Mouse (Mus musculus) midbrain, embryonic 15.5 days (tissue): ENCODE results near the gene Rpl5. TPM values are rescaled to one million over a fixed set of nuclear protein-coding genes. Genes with fewer than 3 reads are reported as not detected.

Experiments used
- polyA plus RNA-seq: library from polyadenylated mRNA; unstranded; fragments of >200 nt; fragmentation: Nextera tagmentation; extraction: Ambion mirVana; gene quantifications from 2 replicates; pipeline ENCODE4 v1.2.1, GENCODE M21; 2015

The Rpl5 gene
- polyA plus RNA-seq, 1 experiment from 2014 or later = 63.8 TPM

Other genes with a start within 250 kb of the Rpl5 start
- gene Gfi1, start 174.5 kb upstream of the Rpl5 start, polyA plus RNA-seq = not detected in 2 replicates
- gene Ube2d2b, start 70.4 kb upstream of the Rpl5 start, polyA plus RNA-seq = 0.13 and 0.22 TPM in 2 replicates
- gene Evi5, start 25.4 kb upstream of the Rpl5 start, polyA plus RNA-seq = 47.3 and 48.5 TPM in 2 replicates
- 50.0 and 53.3 TPM in 2 replicates for gene Fam69a, start 86.6 kb downstream of the Rpl5 start, polyA plus RNA-seq
- gene Mtf2, start 165.2 kb downstream of the Rpl5 start, polyA plus RNA-seq = 111 and 120 TPM in 2 replicates
- gene Tmed5, start 232.1 kb downstream of the Rpl5 start, polyA plus RNA-seq = 23.1 and 24.1 TPM in 2 replicates
- 2.0 and 2.7 TPM in 2 replicates for gene Ccdc18, start 232.4 kb downstream of the Rpl5 start, polyA plus RNA-seq